Mouse (Mus musculus) embryonic facial prominence, embryonic 15.5 days (tissue): ENCODE measurements around the gene Vmn1r78. TPM values are rescaled to one million over a fixed set of nuclear protein-coding genes. Genes with fewer than 3 reads are reported as not detected.
"Not testable (repeated sequence)": the region's sequence is repeated elsewhere in the genome, so short reads cannot be mapped to it uniquely, and the experiment has no call there.

ENCODE experiments used
- ATAC-seq: fragments of 200-750 bp; cut with Nextera tagmentation; 2 replicates; pipeline ENCODE4 v1.8.0; 2017; ENCODE audit warnings: low read depth, moderate TSS enrichment; ENCODE audit not compliant: insufficient number of reproducible peaks, low FRiP score, low TSS enrichment
- H3K27ac ChIP-seq: fragments of 300-500 bp; sonication (generic); replicated peaks from 2 replicates; pipeline ENCODE4 v1.5.1; 2015; ENCODE audit warnings: mild to moderate bottlenecking, inconsistent platforms
- H3K27me3 ChIP-seq: fragments of 300-500 bp; sonication (generic); 2 replicates; pipeline ENCODE4 v1.6.1; 2015; ENCODE audit warnings: inconsistent platforms
- H3K36me3 ChIP-seq: fragments of 300-500 bp; sonication (generic); 2 replicates; pipeline ENCODE4 v1.6.1; 2015; ENCODE audit warnings: mild to moderate bottlenecking, inconsistent platforms
- H3K4me1 ChIP-seq: fragments of 300-500 bp; sonication (generic); 2 replicates; pipeline ENCODE4 v1.6.1; 2015; ENCODE audit warnings: inconsistent platforms
- H3K4me2 ChIP-seq: fragments of 300-500 bp; sonication (generic); replicated peaks from 2 replicates; pipeline ENCODE4 v1.6.1; 2015; ENCODE audit warnings: mild to moderate bottlenecking, inconsistent platforms
- H3K4me3 ChIP-seq: fragments of 300-500 bp; sonication (generic); replicated peaks from 2 replicates; pipeline ENCODE4 v1.5.1; 2015; ENCODE audit warnings: mild to moderate bottlenecking, inconsistent platforms
- H3K9ac ChIP-seq: fragments of 300-500 bp; sonication (generic); 2 replicates; pipeline ENCODE4 v1.6.1; 2015; ENCODE audit warnings: inconsistent platforms
- H3K9me3 ChIP-seq: fragments of 300-500 bp; sonication (generic); replicated peaks from 2 replicates; pipeline ENCODE4 v1.6.1; 2016; ENCODE audit warnings: inconsistent platforms
- WGBS: fragments of 180-500 bp; shearing (Covaris S2); methylation state at CpG from one replicate; pipeline ENCODE4 v1.1.7; 2015; 5-methylcytosine and 5-hydroxymethylcytosine counted together
- polyA plus RNA-seq: library from polyadenylated mRNA; unstranded; fragments of >200 nt; fragmentation: Nextera tagmentation; extraction: Ambion mirVana; gene quantifications from 2 replicates; pipeline ENCODE4 v1.2.1, GENCODE M21; 2015

Gene Vmn1r78
- 0.05 TPM in 1 of 2 replicates, not detected in the other for polyA plus RNA-seq

- H3K36me3 ChIP-seq: no peaks in the 10 kb centered on the region
- H3K4me2 ChIP-seq: no peak within 1 kb of the TSS
- H3K27me3 ChIP-seq: no peaks in the 10 kb centered on the region
- no peaks in the 10 kb centered on the region for H3K9me3 ChIP-seq
- 57% methylated on average over 2 of the region's 2 CpGs for WGBS
- no peak within 1 kb of the TSS for H3K27ac ChIP-seq
- no peaks in the 10 kb centered on the region for H3K4me1 ChIP-seq
- no peak for ATAC-seq
- no peak within 1 kb of the TSS for H3K4me3 ChIP-seq
- no peak within 1 kb of the TSS for H3K9ac ChIP-seq
Measured at GRCm38 (mm10) chr7:12149957-12150356, at the start of gene Vmn1r78. Vmn1r78 (plus strand) TSS chr7:12150257.

DNA sequence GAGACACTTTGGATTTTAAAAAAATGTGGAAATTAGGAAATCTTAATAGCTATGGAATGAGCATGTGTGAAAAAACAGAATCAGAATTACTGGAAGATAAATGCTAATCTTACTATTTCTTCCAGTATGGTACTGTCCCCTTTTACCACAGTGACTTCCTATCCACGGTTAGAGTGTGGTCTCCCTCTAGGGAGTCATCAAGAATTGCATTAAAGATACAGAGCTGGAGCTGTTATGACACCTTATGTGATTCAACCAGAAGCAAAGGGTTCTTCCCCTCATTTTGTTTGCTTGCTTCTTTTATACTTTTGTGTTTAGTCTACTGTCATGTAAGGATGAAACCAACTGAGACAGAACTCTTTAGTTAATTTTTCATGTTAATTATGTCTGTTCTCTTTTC lies 6.4 kb downstream of the Vmn1r78 start:
- not testable (repeated sequence) for H3K36me3 ChIP-seq, H3K4me3 ChIP-seq, H3K4me1 ChIP-seq, H3K9ac ChIP-seq, H3K4me2 ChIP-seq, ATAC-seq, H3K27ac ChIP-seq, H3K27me3 ChIP-seq, H3K9me3 ChIP-seq
- WGBS: 70% methylated on average over 1 of the region's 1 CpGs

DNA sequence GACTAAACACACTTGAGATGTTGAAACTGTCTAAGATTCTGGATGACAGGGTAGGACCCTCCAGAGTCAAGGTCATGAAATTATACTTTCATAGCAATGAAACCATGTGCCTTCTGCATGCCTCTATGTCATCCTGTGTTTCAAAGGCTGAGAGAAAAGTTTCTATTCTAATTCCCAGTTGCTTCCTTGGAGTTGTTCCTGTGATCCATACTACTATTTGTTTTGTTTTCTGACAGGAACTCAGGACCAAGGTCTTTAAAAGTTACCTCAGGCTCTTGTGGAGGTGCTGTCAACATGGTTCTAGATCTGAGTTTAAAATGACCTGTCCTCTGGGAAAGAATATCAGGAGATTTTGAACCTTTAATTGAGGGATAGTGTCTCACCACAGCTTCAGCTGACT lies 20.9 kb downstream of the Vmn1r78 start, which contains the start of gene Vmn1r79:
Gene Vmn1r79, plus strand, starts transcription at position 301 of the 400 bp plus-strand sequence.
- not testable (repeated sequence) for H3K9ac ChIP-seq, ATAC-seq, H3K4me1 ChIP-seq, H3K27ac ChIP-seq, H3K36me3 ChIP-seq, H3K27me3 ChIP-seq, H3K4me3 ChIP-seq, H3K4me2 ChIP-seq, H3K9me3 ChIP-seq

DNA sequence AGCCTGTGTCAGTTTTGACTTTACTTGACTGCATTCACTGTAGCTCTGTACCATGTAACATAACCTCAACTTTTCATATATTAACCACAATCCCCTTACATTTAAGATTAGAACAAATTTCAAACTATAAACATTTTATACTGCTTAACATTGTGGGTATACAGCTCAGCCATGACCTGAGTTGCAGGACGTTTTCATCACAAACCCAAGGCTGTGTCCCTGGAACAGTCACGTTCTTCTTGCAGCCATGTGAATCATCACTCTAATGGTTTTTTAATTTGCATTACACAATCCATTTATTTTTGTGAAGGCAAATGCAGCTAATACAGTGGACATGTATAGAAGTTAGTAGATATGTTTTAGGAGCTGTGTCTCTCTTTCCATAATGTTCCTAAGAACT lies 22.9 kb downstream of the Vmn1r78 start:
- not testable (repeated sequence) for H3K9me3 ChIP-seq, H3K4me3 ChIP-seq, H3K36me3 ChIP-seq, H3K4me1 ChIP-seq, ATAC-seq, H3K9ac ChIP-seq, H3K4me2 ChIP-seq, H3K27ac ChIP-seq, H3K27me3 ChIP-seq
- 58% methylated on average over 2 of the region's 2 CpGs for WGBS

GRCm38 (mm10) chr7:12188986-12189385 lies 38.9 kb downstream of the Vmn1r78 start, which contains the start of gene Vmn1r80:
Vmn1r80 (plus strand) TSS chr7:12189286.
- H3K4me2 ChIP-seq: no peak within 1 kb of the TSS
- no peaks in the 10 kb centered on the region for H3K4me1 ChIP-seq
- no peak within 1 kb of the TSS for H3K9ac ChIP-seq
- 80% methylated on average over 1 of the region's 1 CpGs for WGBS
- no peaks in the 10 kb centered on the region for H3K9me3 ChIP-seq
- H3K4me3 ChIP-seq: no peak within 1 kb of the TSS
- H3K27ac ChIP-seq: no peak within 1 kb of the TSS
- no peaks in the 10 kb centered on the region for H3K27me3 ChIP-seq
- no peaks in the 10 kb centered on the region for H3K36me3 ChIP-seq
- no peak for ATAC-seq

- H3K9ac ChIP-seq: no peak overlapping the region
- H3K27ac ChIP-seq: no peak overlapping the region
- no peaks in the 10 kb centered on the region for H3K4me1 ChIP-seq
- H3K9me3 ChIP-seq: peaks cover 4% of the 10 kb centered on the region; the same call in 1 of the 2 replicates
- 63% methylated on average over 2 of the region's 2 CpGs for WGBS
- no peaks in the 10 kb centered on the region for H3K27me3 ChIP-seq
- no peak for ATAC-seq
- H3K4me3 ChIP-seq: no peak overlapping the region
- H3K36me3 ChIP-seq: no peaks in the 10 kb centered on the region
- no peak overlapping the region for H3K4me2 ChIP-seq
Measured at GRCm38 (mm10) chr7:12204141-12204540, 54.1 kb downstream of the Vmn1r78 start.

Other genes with a start within 250 kb of the Vmn1r78 start
- not detected in 2 replicates for gene Vmn1r76, start 212.0 kb upstream of the Vmn1r78 start, polyA plus RNA-seq
- gene Vmn1r77, start 113.5 kb upstream of the Vmn1r78 start, polyA plus RNA-seq: not detected in 2 replicates
- not detected in 2 replicates for gene Vmn1r79, start 21.0 kb downstream of the Vmn1r78 start, polyA plus RNA-seq
- not detected in 2 replicates for gene Vmn1r80, start 39.0 kb downstream of the Vmn1r78 start, polyA plus RNA-seq
- 0.01 TPM in 1 of 2 replicates, not detected in the other for gene Vmn1r81, start 118.0 kb downstream of the Vmn1r78 start, polyA plus RNA-seq
- gene Vmn1r82, start 150.2 kb downstream of the Vmn1r78 start, polyA plus RNA-seq: not detected in 2 replicates
- gene Vmn1r83, start 179.2 kb downstream of the Vmn1r78 start, polyA plus RNA-seq: 0.05 TPM in 1 of 2 replicates, not detected in the other
- gene Vmn1r84, start 219.0 kb downstream of the Vmn1r78 start, polyA plus RNA-seq: 0.07 TPM in 1 of 2 replicates, not detected in the other